Mouse (Mus musculus): ENCODE measurements around the gene Zfp872. TPM values are rescaled to one million over a fixed set of nuclear protein-coding genes. Genes with fewer than 3 reads are reported as not detected.
"Not testable (repeated sequence)": the region's sequence is repeated elsewhere in the genome, so short reads cannot be mapped to it uniquely, and the experiment has no call there.

The Zfp872 gene
- total and polyA plus RNA-seq, 2 experiments = 0.07 to 0.09 TPM

DNA sequence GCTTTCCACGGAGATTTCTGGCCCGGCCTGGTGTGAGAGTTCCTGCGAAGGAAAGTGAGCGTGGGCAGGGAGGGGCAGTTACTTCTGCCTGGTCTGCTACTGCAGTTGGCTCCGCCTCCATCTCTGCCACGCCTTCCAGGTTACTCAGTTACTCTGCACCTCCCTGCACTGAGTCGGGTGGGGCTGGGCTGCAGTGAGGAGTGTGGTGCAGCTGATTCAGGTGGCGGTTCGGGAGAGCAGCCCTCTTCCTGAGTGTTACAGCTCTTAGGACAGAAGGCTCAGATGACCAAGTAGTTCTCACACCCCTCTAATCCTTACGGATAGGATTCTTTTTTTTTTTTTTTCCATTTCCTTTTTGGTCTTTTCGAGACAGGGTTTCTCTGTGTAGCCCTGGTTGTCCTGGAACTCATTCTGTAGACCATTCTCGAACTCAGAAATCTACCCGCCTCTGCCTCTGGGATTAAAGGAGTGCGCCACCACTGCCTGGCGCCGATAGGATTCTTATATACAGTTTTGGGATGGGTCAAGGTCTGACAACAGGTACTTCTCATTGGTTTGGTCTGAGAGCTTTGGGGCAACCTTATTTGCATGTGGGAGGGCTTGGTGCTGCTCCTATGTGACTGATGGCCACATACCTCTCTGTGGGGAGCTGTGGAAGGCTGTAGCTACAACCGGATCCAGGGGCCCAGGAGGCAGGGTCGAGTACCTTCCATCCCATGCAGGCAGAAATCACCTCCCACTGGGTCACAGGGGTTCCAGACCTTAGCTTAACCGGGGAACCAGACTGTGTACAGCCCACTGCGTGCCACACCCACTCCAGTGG lies 38.3 kb upstream of the Zfp872 start:
- TF ChIP-seq CTCF (IDR thresholded peaks at IDR 0.05; ENCODE audit: low read depth, low read length) (no peak), POLR2A (IDR thresholded peaks at IDR 0.05; ENCODE audit: extremely low read depth, insufficient read depth, low read length) (peak; percentile 74)
- no peaks in the 10 kb centered on the region for H3K27me3 ChIP-seq (ENCODE audit: control insufficient read depth, insufficient read depth, low read length)
- peak overlapping the region; percentile 4; the same call in 1 of the 2 replicates for H3K4me3 ChIP-seq (ENCODE audit: insufficient read depth, low read depth, low read length)
- H3K36me3 ChIP-seq (ENCODE audit: control insufficient read depth, insufficient read depth, low read length) = no peaks in the 10 kb centered on the region
- H3K27ac ChIP-seq (replicated peaks; ENCODE audit: insufficient read depth, low read depth, low read length) = peak overlapping the region; percentile 72
- H3K4me1 ChIP-seq (ENCODE audit: control insufficient read depth, insufficient read depth, low read length) = no peaks in the 10 kb centered on the region
- peak; percentile 86 for DNase-seq (ENCODE audit: extremely low read depth, low read depth, low spot score)
- peak overlapping the region; percentile 23; the same call in 1 of the 2 replicates for H3K9ac ChIP-seq (ENCODE audit: low read depth, low read length)
- whole genome bisulfite sequencing = 33% methylated on average over 20 of the region's 20 CpGs
- no peaks in the 10 kb centered on the region for H3K79me2 ChIP-seq (ENCODE audit: control insufficient read depth, insufficient read depth, low read length)

DNA sequence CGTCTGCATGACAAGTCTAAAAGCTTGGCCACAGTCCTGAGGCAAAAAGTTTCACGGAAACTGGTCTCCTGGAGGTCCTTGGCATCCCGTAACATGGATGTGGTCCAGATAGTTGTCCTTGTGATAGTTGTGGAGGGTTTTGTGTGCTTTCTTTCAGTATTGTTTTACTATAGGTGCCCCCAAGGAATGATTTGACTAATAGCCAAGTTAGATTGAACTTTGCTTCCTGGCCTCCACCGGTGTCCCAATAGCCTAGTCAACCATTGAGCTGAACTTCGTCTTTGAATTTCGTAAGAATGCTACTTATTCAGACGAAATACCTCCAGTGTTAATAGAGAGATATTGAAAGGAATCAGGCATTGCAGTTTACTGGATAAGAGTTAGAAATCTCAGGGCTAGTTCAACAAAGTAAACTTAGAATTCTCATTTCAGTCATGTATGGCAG lies 37.6 kb upstream of the Zfp872 start:
- H3K4me1 ChIP-seq (ENCODE audit: control insufficient read depth, insufficient read depth, low read length); H3K79me2 ChIP-seq (ENCODE audit: control insufficient read depth, insufficient read depth, low read length); H3K27me3 ChIP-seq (ENCODE audit: control insufficient read depth, insufficient read depth, low read length); H3K36me3 ChIP-seq (ENCODE audit: control insufficient read depth, insufficient read depth, low read length): not testable (repeated sequence)
- DNase-seq (ENCODE audit: extremely low read depth, low read depth, low spot score) = peak; percentile 95
- WGBS = 24% methylated on average over 7 of the region's 7 CpGs
- Histone ChIP-seq H3K27ac (replicated peaks; ENCODE audit: insufficient read depth, low read depth, low read length) (peak overlapping the region; percentile 72), H3K4me3 (ENCODE audit: insufficient read depth, low read depth, low read length) (peak overlapping the region; percentile 4; the same call in 1 of the 2 replicates), H3K9ac (ENCODE audit: low read depth, low read length) (peak overlapping the region; percentile 23; the same call in 1 of the 2 replicates)

DNA sequence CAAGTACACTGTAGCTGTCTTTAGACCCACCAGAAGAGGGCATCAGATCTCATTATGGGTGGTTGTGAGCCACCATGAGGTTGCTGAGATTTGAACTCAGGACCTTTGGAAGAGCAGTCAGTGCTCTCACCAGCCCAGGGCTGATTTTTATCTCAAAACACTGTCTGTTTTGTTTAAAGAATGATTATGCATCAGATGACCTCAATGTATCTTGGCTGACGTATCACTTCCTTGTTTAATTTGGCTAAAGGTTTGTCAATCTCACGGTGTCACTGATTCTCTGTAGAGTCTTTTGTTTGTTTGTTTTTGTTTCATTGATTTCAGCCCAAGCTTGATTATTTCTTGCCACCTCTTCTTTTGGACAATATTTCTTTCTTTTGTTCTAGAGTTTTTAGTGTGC lies 36.9 kb upstream of the Zfp872 start:
- H3K4me3 ChIP-seq (ENCODE audit: insufficient read depth, low read depth, low read length) = no peak overlapping the region
- no peak overlapping the region for H3K27ac ChIP-seq (replicated peaks; ENCODE audit: insufficient read depth, low read depth, low read length)
- no peaks in the 10 kb centered on the region for H3K27me3 ChIP-seq (ENCODE audit: control insufficient read depth, insufficient read depth, low read length)
- no peak for TF ChIP-seq CTCF (IDR thresholded peaks at IDR 0.05; ENCODE audit: low read depth, low read length)
- peak; percentile 99 for DNase-seq (ENCODE audit: extremely low read depth, low read depth, low spot score)
- 15% methylated on average over 2 of the region's 2 CpGs for WGBS
- H3K79me2 ChIP-seq (ENCODE audit: control insufficient read depth, insufficient read depth, low read length) = no peaks in the 10 kb centered on the region
- no peak overlapping the region for H3K9ac ChIP-seq (ENCODE audit: low read depth, low read length)
- H3K4me1 ChIP-seq (ENCODE audit: control insufficient read depth, insufficient read depth, low read length) = peaks cover 2% of the 10 kb centered on the region; the same call in 1 of the 2 replicates
- H3K36me3 ChIP-seq (ENCODE audit: control insufficient read depth, insufficient read depth, low read length) = no peaks in the 10 kb centered on the region

DNA sequence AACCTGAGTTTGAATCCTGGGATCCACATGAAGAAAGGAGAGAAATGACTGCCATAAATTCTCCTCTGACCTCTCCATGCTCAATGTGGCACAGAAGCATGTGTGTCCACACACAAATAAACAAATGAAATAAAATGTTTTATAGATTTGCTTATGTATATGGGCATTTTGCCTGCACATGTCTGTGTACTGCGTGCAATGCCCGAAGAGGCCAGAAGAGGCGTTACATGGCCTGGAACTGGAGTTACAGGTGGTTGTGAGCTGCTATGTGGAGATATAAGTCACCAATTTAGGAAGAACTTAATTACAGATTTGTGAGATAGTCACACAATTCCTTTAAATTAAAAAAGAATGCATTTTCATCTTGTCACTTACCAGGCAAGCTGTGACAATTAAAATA lies 34.1 kb upstream of the Zfp872 start:
- H3K36me3 ChIP-seq (ENCODE audit: control insufficient read depth, insufficient read depth, low read length) = no peaks in the 10 kb centered on the region
- H3K27me3 ChIP-seq (ENCODE audit: control insufficient read depth, insufficient read depth, low read length) = no peaks in the 10 kb centered on the region
- H3K4me3 ChIP-seq (ENCODE audit: insufficient read depth, low read depth, low read length) = no peak overlapping the region
- no peak for DNase-seq (ENCODE audit: extremely low read depth, low read depth, low spot score)
- WGBS = 91% methylated on average over 3 of the region's 3 CpGs
- no peak overlapping the region for H3K9ac ChIP-seq (ENCODE audit: low read depth, low read length)
- TF ChIP-seq POLR2A (IDR thresholded peaks at IDR 0.05; ENCODE audit: extremely low read depth, insufficient read depth, low read length) = no peak
- no peak for TF ChIP-seq CTCF (IDR thresholded peaks at IDR 0.05; ENCODE audit: low read depth, low read length)
- H3K27ac ChIP-seq (replicated peaks; ENCODE audit: insufficient read depth, low read depth, low read length) = no peak overlapping the region
- no peaks in the 10 kb centered on the region; the same call in 1 of the 2 replicates for H3K79me2 ChIP-seq (ENCODE audit: control insufficient read depth, insufficient read depth, low read length)
- H3K4me1 ChIP-seq (ENCODE audit: control insufficient read depth, insufficient read depth, low read length) = peaks cover 6% of the 10 kb centered on the region; the same call in 1 of the 2 replicates

DNA sequence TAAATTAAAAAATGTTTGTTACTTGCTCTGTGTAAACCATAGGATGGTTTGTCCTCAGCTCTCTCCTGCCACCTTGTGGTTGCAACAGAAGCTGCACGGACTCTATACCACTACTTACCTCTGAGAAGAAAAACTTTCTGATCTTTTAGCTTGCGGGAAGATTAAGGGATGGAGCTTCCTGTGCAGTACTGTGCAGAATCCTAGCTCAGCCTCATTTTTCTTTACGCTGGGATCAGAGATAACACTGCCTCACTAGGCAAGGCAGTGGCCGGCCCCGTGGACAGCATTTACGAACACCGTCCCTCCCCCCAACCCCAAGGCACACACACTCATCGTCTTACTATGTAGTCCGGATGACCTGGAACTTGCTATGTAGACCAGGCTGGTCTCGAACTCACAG lies 32.3 kb upstream of the Zfp872 start:
- TF ChIP-seq CTCF (IDR thresholded peaks at IDR 0.05; ENCODE audit: low read depth, low read length) = peak; percentile 56
- TF ChIP-seq POLR2A (IDR thresholded peaks at IDR 0.05; ENCODE audit: extremely low read depth, insufficient read depth, low read length) = no peak
- WGBS = 14% methylated on average over 10 of the region's 10 CpGs
- H3K9ac ChIP-seq (ENCODE audit: low read depth, low read length) = peak overlapping the region; percentile 17
- no peaks in the 10 kb centered on the region for H3K36me3 ChIP-seq (ENCODE audit: control insufficient read depth, insufficient read depth, low read length)
- no peaks in the 10 kb centered on the region; the same call in 1 of the 2 replicates for H3K79me2 ChIP-seq (ENCODE audit: control insufficient read depth, insufficient read depth, low read length)
- no peaks in the 10 kb centered on the region for H3K27me3 ChIP-seq (ENCODE audit: control insufficient read depth, insufficient read depth, low read length)
- no peak overlapping the region for H3K27ac ChIP-seq (replicated peaks; ENCODE audit: insufficient read depth, low read depth, low read length)
- H3K4me3 ChIP-seq (ENCODE audit: insufficient read depth, low read depth, low read length) = no peak overlapping the region; the same call in 1 of the 2 replicates
- H3K4me1 ChIP-seq (ENCODE audit: control insufficient read depth, insufficient read depth, low read length) = peaks cover 6% of the 10 kb centered on the region; the same call in 1 of the 2 replicates
- peak; percentile 73 for DNase-seq (ENCODE audit: extremely low read depth, low read depth, low spot score)
